Mouse (Mus musculus) cerebellum, postnatal 25 days (tissue): ENCODE measurements at regions not wholly inside any gene's neighbourhood (a gene's known extent, or its start where the extent isn't known, plus 50 kb on each side); places are given as distances from the start of the nearest gene placed in this dataset.

ENCODE experiments used
- DNase-seq, 2 experiments: peaks; one replicate each; pipeline ENCODE4 v3.0.0; 2021; ENCODE audit warnings: mixed read lengths in 2 of 2

GRCm38 (mm10) chr13:100883711-100884110 is 50.5 kb upstream of the Slc30a5 start:
- DNase-seq = no peak
